Mouse (Mus musculus): ENCODE data around the gene Wwox.

The Wwox gene

DNA sequence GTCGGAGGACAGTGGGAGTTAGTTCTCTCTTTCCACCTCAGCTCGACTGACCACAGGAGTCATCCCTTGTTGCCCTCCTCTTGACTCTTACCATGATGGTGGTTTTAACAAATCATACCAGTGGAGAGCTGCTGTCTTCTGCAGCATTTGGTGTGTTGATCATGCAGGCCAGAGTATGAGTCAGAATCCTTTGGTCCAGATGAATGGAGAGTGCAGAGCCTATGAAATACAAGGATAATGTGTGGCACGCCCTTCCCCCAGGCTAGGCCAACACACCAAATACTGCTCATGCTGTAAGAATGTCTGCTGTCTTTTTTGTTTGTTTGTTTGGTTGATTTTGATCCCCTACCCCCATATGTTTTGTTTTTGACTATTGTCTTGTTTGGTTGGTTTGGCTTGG, 234.0 kb downstream of the Wwox start:
- DNase-seq, result no peak

- DNase-seq, result no peak
Observed at GRCm38 (mm10) chr8:114675151-114675550, 235.7 kb downstream of the Wwox start.

GRCm38 (mm10) chr8:114676918-114677317, 237.5 kb downstream of the Wwox start:
- peak in 1 of 2 experiments; percentile 14 for DNase-seq

DNA sequence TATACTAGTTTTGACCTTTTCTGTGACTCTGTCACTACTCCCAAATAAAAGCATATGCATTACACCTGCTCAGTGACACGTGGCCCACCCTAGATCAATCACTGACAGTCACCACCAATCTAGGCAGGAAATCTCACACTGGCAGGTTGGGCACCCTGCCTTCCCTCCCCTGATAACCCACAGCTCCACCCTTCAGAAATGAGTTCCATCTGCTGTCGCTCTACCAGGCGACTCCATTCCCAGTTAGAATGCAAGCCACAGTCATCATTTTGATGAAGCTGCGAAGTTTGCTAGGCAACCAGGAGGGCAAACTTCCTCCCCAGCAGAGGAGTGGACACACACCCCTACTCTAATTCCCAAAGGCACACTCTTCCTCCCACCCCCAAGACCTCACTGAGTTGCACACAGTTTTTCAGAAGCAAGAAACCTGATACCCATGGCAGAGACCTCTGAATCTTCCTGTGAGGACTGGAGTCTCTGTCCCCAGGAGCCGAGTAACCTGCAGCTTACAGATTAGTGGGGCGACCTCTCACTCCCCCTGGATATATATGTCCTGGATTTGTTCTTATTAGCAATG, 238.2 kb downstream of the Wwox start:
- no peak for DNase-seq

DNA sequence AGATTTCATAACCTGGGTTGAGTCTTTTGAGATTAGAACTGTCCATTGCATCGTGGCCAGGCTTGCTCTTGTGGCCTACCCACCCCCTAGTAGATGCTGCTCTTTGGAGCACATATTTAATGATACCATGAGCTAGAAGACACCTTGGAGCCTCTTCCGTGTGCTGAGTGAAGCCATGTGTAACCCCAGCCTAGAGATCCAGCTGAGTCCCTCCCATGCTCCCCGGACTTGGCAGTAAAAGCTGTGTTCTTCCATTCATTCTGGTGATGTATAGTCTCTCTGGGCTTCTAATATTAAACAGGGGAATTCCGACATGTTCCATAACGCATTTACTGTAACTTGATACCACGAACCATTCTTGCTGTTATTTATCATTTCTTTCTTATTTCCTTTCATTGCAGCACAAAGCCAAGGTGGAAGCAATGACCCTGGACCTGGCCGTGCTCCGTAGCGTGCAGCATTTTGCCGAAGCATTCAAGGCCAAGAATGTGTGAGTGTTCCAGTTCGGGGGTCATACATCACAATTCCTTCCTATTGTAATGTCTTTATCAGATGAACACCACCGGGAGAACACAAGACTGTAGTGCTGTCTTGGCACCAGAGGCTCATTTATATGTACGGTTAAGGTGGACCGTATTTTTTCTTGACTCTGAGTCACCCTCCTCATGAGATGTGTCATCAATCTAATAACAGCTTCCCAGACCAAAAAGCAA, 240.1 kb downstream of the Wwox start:
- peak in 1 of 2 experiments; percentile 13 for DNase-seq

GRCm38 (mm10) chr8:114681136-114681535, 241.7 kb downstream of the Wwox start:
- peak in 1 of 2 experiments; percentile 15 for DNase-seq

DNA sequence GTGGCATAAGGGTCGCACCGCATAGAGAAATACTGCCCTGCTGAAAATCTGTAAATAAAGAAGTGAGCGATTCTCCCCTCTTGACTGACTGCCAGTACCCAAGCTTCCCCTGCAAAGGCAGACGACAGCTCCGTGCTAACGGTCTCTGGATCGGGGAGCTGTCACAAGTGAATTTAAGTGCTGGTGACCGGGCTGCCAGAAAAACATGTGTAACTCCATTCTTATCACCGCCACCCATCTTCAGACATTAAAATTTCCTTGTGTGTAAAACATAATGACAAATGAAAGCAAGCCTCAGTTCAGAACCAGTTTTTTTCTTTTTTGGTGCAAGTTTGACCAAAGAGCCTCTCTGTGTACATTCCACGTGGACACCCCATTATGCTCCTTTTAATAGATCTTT, 242.7 kb downstream of the Wwox start:
- peak in 1 of 2 experiments; percentile 14 for DNase-seq

- no peak for DNase-seq
Observed at GRCm38 (mm10) chr8:114684046-114684702, 244.7 kb downstream of the Wwox start.

DNA sequence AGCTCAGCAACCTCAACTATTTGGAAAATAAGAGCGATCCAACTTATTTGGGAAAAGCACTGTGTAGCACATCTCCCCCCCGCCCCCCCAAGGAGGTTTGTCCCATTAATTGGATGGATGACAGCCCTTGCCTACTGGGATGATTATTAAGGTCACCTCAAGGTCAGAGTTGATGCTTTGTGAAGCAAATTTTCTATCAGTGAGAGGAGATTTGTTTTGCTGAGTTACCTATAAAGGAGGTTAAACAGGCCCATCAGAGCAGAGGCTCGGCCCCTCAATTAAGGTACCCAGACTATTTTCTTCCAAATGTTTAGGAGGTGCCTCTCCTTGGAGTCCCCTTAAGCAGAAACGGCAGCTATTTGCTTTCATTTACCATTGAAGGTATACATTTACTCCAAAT, 247.0 kb downstream of the Wwox start:
- DNase-seq, result no peak

GRCm38 (mm10) chr8:114688732-114689131, 249.3 kb downstream of the Wwox start:
- DNase-seq, result no peak

GRCm38 (mm10) chr8:114694566-114695198, 255.2 kb downstream of the Wwox start:
- no peak for DNase-seq

DNA sequence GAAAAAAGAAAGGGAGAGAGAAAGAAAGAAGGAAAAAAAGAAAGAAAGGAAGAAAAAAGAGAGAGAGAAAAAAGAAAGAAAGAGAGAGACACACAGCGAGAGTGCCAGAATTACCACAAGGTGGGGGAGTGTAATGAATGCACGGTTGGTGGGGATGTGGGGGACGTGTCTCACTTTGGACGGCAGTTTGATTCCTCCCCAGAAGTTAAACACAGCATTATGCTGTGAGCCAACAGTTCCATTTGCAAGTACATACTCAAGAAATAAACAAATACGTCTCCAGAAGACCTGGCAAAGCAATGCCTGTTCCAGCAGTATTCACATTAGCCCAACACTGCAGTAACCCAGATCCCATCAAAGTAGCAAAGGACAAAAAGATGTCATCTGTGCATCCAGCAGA, 264.1 kb downstream of the Wwox start:
- no peak for DNase-seq

DNA sequence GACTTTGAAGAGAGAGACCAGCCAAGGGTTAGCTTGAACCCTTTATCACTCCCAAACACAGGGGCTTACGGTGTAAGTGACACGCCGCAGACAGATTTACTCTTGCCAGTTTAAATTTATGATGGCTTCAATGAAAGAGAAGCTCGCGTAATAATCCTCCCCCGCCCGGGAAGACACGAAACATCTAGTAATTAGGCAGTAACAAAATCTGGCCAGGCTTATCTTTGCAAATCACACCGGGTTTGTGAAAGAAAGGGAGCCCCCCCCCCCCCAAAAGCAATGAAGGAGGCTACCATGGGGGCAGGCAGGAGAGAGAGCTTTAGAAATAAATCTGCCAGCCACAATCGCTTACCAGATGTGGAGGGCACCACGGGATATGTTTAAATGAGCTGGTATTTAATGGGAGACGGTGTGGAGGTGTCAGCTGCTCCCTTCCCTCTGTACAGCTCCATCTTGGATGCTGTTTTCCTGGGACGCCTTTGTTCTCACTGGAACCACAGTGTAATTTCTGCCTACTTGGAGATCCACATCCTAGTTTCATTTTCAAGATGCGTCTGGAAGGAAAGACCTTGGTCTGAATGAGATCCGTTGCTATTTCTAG, 268.2 kb downstream of the Wwox start:
- DNase-seq, result peak; percentile 35 to 57

- peak; percentile 28 to 29 for DNase-seq
Observed at GRCm38 (mm10) chr8:114715318-114716070, 276.0 kb downstream of the Wwox start.

DNA sequence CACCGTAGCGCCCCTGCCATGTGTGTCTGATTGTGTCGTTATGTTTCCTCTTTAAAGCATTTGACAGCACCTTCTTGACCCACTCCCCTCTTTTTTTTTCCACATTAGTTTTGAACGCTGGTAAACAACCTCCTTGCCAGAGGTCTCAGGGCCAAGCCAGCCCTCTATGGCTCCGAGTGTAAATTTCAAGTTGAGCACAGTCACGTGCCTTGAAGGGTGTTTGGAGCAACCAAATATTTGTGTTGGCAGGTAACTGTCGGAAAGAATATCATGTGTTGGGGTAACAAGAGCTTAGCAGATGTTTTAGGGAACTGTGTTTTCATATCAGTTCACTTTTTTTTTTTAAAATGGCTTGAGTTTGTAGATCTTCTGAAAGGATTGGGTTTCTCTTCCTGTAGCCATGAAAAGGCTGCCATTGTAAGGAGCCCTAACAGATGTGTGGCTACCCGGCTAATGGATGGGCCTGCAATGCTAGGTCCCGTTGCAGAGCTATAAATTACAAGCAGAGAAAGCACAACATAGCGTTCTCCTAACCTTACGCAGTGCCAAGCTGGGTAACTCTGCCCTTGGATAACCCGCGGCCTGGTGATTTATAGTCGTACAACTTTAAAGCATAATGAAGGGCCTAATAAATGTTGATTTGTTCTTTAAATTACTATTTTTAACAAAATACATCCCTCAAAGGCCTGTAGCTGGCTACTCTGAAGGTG, 277.2 kb downstream of the Wwox start:
- DNase-seq, result peak in 1 of 2 experiments; percentile 7

DNA sequence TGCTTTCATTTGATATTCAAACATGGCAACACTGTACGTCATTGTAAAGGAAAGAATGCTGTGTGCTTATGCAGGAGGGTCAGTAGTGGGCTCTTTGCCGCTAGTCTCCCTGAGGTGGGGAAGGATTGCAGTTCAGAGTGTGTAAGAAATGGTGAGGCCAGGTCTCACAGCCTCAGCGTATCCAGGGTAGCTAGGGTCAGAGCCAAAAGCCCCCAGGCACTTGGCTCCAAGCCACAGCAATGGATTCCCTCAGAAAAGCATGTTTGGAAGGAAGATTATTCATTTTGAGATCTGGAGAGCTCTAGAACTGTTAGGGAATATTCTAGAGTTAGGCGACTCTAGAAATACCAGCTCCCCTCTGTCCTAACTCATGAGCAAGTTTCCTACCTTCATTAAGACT, 279.4 kb downstream of the Wwox start:
- no peak for DNase-seq

DNA sequence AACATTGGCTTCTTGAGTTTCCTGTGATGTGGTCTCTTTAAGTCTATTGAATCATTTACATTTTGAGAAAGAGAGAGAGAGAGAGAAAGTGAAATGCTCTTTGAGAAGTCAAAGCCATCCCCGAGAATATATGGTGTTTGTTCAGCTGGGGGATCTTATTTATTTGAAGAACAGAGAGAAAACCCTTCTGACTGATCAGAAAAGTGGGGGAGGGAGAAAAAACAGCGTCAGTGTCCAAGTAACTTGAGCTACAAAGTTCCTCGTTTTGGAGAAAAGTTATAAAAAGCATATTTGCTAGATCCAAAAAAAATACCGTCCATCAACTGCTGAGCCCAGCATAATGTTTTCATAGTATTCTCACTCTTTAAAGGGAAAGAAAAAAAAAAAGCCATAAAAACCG, 283.2 kb downstream of the Wwox start:
- DNase-seq, result no peak

GRCm38 (mm10) chr8:114731260-114732140, 292.0 kb downstream of the Wwox start:
- DNase-seq, result peak in 1 of 2 experiments; percentile 42

DNA sequence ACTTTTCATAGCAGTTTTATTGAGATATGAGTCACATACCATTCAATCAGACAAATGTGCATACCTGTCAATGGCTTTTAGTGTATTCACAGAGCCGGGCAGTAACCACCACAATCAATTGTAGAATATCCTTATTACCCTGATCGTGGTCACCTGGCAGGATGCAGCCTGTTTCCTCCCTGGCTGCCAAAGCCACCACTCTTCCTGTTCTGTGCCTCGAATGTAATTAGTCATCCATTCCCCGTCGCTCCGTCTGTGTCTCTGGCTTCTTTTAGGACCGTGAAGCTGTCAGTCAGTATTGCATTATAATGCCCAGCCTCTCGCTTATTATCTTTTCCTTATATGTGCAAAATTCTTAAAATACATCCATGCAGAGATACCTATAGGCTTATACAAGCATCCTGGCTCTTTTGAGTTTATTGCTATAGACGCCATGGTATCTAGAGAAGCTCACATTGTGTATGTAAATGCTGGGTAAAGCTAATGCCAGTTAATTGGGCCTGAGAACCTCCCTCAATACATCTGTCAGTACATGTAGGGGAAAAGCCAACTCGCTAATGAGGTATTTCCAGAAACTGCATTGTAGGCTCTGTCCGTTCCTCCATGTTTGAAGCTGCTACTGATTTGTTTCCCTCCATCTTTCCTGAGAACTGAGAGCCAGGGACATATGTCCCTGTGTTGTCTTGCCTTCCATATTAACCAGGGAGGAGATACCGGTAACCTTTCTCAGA, 303.9 kb downstream of the Wwox start:
- peak in 1 of 2 experiments; percentile 22 for DNase-seq

DNA sequence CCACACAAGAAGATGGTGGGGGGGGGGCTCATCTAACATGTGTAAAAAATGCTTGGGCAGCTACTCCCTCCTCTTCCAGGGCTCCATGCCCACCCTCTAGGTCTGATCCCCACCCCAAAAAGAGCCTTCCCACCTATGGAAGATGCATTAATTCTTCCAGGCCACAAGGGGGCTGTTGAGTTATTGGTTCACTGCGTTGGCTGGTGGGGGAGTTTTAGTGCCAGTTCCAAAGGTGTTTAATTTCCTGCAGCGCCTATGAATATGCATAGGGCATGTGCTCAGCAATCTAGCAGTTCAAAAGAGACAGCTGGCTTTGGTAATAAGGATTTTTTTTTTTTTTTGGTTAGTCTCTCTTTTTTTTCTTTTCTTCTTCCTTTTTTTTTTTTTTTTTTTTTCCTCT, 306.9 kb downstream of the Wwox start:
- DNase-seq, result no peak
